In genomic region chr3:79984542-79984941, GRCm38 (mm10) we compare ENCODE assay signal across 13 mouse cellular contexts.
A peak's percentile ranks its signal among the peaks of the same experiment; 100 is the strongest.
DNase-seq lines count a peak whose midpoint lies in the region; ATAC-seq lines count a peak whose summit lies in the region.
"Had no signal": no experiment of that assay in that cellular context is flagged by ENCODE, and none has a peak within 500 bp of the region (broad histone marks: within the 10 kb centered on the region; RNA-seq: fewer than 3 reads in every experiment).

No protein-coding gene starts in this region.

- 81% methylated on average over 1 of the region's 1 CpGs for WGBS in midbrain, embryonic 13.5 days
- WGBS in midbrain, embryonic 15.5 days: 75% methylated on average over 1 of the region's 1 CpGs
- 11% methylated on average over 1 of the region's 1 CpGs for WGBS in liver, embryonic 16.5 days (ENCODE audit: insufficient replicate concordance)
- 69% methylated on average over 1 of the region's 1 CpGs for whole genome bisulfite sequencing in forebrain, embryonic 11.5 days

- no peak overlapping the region for H3K4me2 ChIP-seq in midbrain, embryonic 13.5 days (replicated peaks)
- no peak overlapping the region for H3K4me2 ChIP-seq in midbrain, embryonic 15.5 days
- H3K4me2 ChIP-seq in liver, embryonic 16.5 days (ENCODE audit: low read depth, low read length): no peak overlapping the region
- no peak overlapping the region for H3K4me2 ChIP-seq in forebrain, embryonic 11.5 days (ENCODE audit: low read depth, low read length, severe bottlenecking)
- H3K4me2 ChIP-seq: embryonic facial prominence, embryonic 12.5 days; forebrain, embryonic 13.5 days had no signal

- no peaks in the 10 kb centered on the region for H3K4me1 ChIP-seq in midbrain, embryonic 13.5 days (replicated peaks)
- H3K4me1 ChIP-seq in midbrain, embryonic 15.5 days: no peaks in the 10 kb centered on the region
- peaks cover 13% of the 10 kb centered on the region for H3K4me1 ChIP-seq in liver, embryonic 16.5 days (ENCODE audit: control insufficient read depth, low read depth, low read length)
- no peaks in the 10 kb centered on the region for H3K4me1 ChIP-seq in forebrain, embryonic 11.5 days (replicated peaks; ENCODE audit: control insufficient read depth, insufficient read depth, low read length)
- H3K4me1 ChIP-seq: embryonic facial prominence, embryonic 12.5 days; forebrain, embryonic 13.5 days had no signal

- no peaks in the 10 kb centered on the region for H3K27me3 ChIP-seq in midbrain, embryonic 13.5 days
- no peaks in the 10 kb centered on the region for H3K27me3 ChIP-seq in midbrain, embryonic 15.5 days (replicated peaks)
- H3K27me3 ChIP-seq in liver, embryonic 16.5 days (ENCODE audit: control insufficient read depth, insufficient read depth, low read depth, low read length): no peaks in the 10 kb centered on the region
- no peaks in the 10 kb centered on the region for H3K27me3 ChIP-seq in forebrain, embryonic 11.5 days (ENCODE audit: control insufficient read depth, insufficient read depth, low read length)
- H3K27me3 ChIP-seq: embryonic facial prominence, embryonic 12.5 days; forebrain, embryonic 13.5 days had no signal

- H3K9ac ChIP-seq in midbrain, embryonic 13.5 days (replicated peaks): no peak overlapping the region
- no peak overlapping the region for H3K9ac ChIP-seq in midbrain, embryonic 15.5 days
- H3K9ac ChIP-seq in liver, embryonic 16.5 days (ENCODE audit: low read depth, low read length): no peak overlapping the region
- H3K9ac ChIP-seq in forebrain, embryonic 11.5 days (ENCODE audit: low read length): no peak overlapping the region
- H3K9ac ChIP-seq: embryonic facial prominence, embryonic 12.5 days; forebrain, embryonic 13.5 days had no signal

- ATAC-seq in midbrain, embryonic 13.5 days: peak; percentile 20; the same call in 1 of the 2 replicates
- no peak for ATAC-seq in midbrain, embryonic 15.5 days (replicated peaks)
- peak; percentile 76 for ATAC-seq in common myeloid progenitor, adult 5-6 weeks (replicated peaks; ENCODE audit: low read depth, poor library complexity, severe bottlenecking)
- peak; percentile 47; the same call in 1 of the 2 replicates for ATAC-seq in liver, embryonic 16.5 days (ENCODE audit: low read depth)
- no peak for ATAC-seq in forebrain, embryonic 11.5 days (replicated peaks; ENCODE audit: low FRiP score)
- ATAC-seq: activated CD4-positive, CD25-positive, alpha-beta regulatory T cell, adult 4 months; forebrain, embryonic 13.5 days had no signal

- H3K36me3 ChIP-seq in midbrain, embryonic 13.5 days: no peaks in the 10 kb centered on the region
- no peaks in the 10 kb centered on the region for H3K36me3 ChIP-seq in midbrain, embryonic 15.5 days (replicated peaks)
- H3K36me3 ChIP-seq in liver, embryonic 16.5 days (ENCODE audit: control insufficient read depth, insufficient read depth): no peaks in the 10 kb centered on the region
- H3K36me3 ChIP-seq in forebrain, embryonic 11.5 days (ENCODE audit: control insufficient read depth, insufficient read depth, low read length): no peaks in the 10 kb centered on the region
- H3K36me3 ChIP-seq: embryonic facial prominence, embryonic 12.5 days had no signal

- DNase-seq in frontal cortex, adult 2 months (ENCODE audit: extremely low spot score in 1 of 2, low spot score in 1 of 2): no peak
- DNase-seq in forebrain, embryonic 11.5 days (ENCODE audit: low spot score): no peak
- DNase-seq in testis, postnatal 14 days (ENCODE audit: low spot score): no peak
- DNase-seq: cerebellum, postnatal 10 days; kidney, postnatal 4 days; right cerebral cortex, postnatal 14 days had no signal

- no peak overlapping the region for H3K4me3 ChIP-seq in midbrain, embryonic 13.5 days (replicated peaks)
- H3K4me3 ChIP-seq in midbrain, embryonic 15.5 days: no peak overlapping the region
- no peak overlapping the region for H3K4me3 ChIP-seq in liver, embryonic 16.5 days (ENCODE audit: low read depth, low read length)
- H3K4me3 ChIP-seq in forebrain, embryonic 11.5 days (ENCODE audit: low read depth, low read length): no peak overlapping the region
- H3K4me3 ChIP-seq: embryonic facial prominence, embryonic 12.5 days; forebrain, embryonic 13.5 days had no signal

- no peak overlapping the region for H3K27ac ChIP-seq in midbrain, embryonic 13.5 days
- H3K27ac ChIP-seq in midbrain, embryonic 15.5 days: no peak overlapping the region
- H3K27ac ChIP-seq in liver, embryonic 16.5 days (ENCODE audit: low read length): no peak overlapping the region
- no peak overlapping the region for H3K27ac ChIP-seq in forebrain, embryonic 11.5 days (ENCODE audit: low read depth, low read length)
- H3K27ac ChIP-seq: embryonic facial prominence, embryonic 12.5 days; forebrain, embryonic 13.5 days had no signal

- no peaks in the 10 kb centered on the region for H3K9me3 ChIP-seq in midbrain, embryonic 13.5 days
- H3K9me3 ChIP-seq in midbrain, embryonic 15.5 days: no peaks in the 10 kb centered on the region
- no peaks in the 10 kb centered on the region for H3K9me3 ChIP-seq in liver, embryonic 16.5 days (replicated peaks; ENCODE audit: control insufficient read depth, low read length)
- no peaks in the 10 kb centered on the region for H3K9me3 ChIP-seq in forebrain, embryonic 11.5 days (ENCODE audit: control insufficient read depth, low read length)
- H3K9me3 ChIP-seq: embryonic facial prominence, embryonic 12.5 days; forebrain, embryonic 13.5 days had no signal

Comparison
In these comparisons a context has a peak if more than half of its experiments do, and no peak if none do; other contexts are left out.
1. ATAC-seq: peak in midbrain, embryonic 13.5 days (single experiment), common myeloid progenitor, adult 5-6 weeks (single experiment) and liver, embryonic 16.5 days (single experiment); none in midbrain, embryonic 15.5 days (single experiment) and forebrain, embryonic 11.5 days (single experiment).